Mouse (Mus musculus) liver, embryonic 14.5 days (tissue): ENCODE measurements at regions not wholly inside any gene's neighbourhood (a gene's known extent, or its start where the extent isn't known, plus 50 kb on each side); places are given as distances from the start of the nearest gene placed in this dataset.

Experiments used
- ATAC-seq: fragments of 200-750 bp; cut with Nextera tagmentation; 2 replicates; pipeline ENCODE4 v1.8.0; 2017; ENCODE audit warnings: moderate number of reproducible peaks, mild to moderate bottlenecking, moderate library complexity; ENCODE audit not compliant: insufficient read depth
- DNase-seq, 3 experiments: peaks; one replicate each; pipeline ENCODE4 v3.0.0-alpha.2; 2012 to 2013; ENCODE audit warnings: low read depth in 3 of 3, low spot score in 3 of 3
- H3K27ac ChIP-seq: fragments of 300-500 bp; sonication (generic); 2 replicates; pipeline ENCODE4 v1.5.1; 2014; ENCODE audit warnings: moderate library complexity, mild to moderate bottlenecking, control low read depth, inconsistent platforms
- H3K27me3 ChIP-seq: fragments of 300-500 bp; sonication (generic); 2 replicates; pipeline ENCODE4 v1.6.1; 2014; ENCODE audit warnings: mild to moderate bottlenecking, low read length, moderate library complexity; ENCODE audit not compliant: control insufficient read depth, insufficient read depth
- H3K36me3 ChIP-seq: fragments of 300-500 bp; sonication (generic); replicated peaks from 2 replicates; pipeline ENCODE4 v1.6.1; 2014; ENCODE audit warnings: low read depth; ENCODE audit not compliant: control insufficient read depth, insufficient read depth
- H3K4me1 ChIP-seq, 2 experiments: fragments of 200-500 bp in 1 of 2; fragments of 300-500 bp in 1 of 2; sonication (generic) in 1 of 2; replicated peaks; 2 replicates each; pipeline ENCODE4 v1.6.1; 2012 to 2014; ENCODE audit warnings: antibody characterized with exemption in 1 of 2, inconsistent platforms in 1 of 2, low read length in 1 of 2; ENCODE audit not compliant: control insufficient read depth in 2 of 2, insufficient read depth in 2 of 2
- H3K4me2 ChIP-seq: fragments of 300-500 bp; sonication (generic); 2 replicates; pipeline ENCODE4 v1.6.1; 2014; ENCODE audit warnings: low read depth, mild to moderate bottlenecking, control low read depth, moderate library complexity
- H3K4me3 ChIP-seq, 2 experiments: fragments of 200-500 bp in 1 of 2; fragments of 300-500 bp in 1 of 2; sonication (generic) in 1 of 2; 2 replicates each; pipeline ENCODE4 v1.5.1; 2012 to 2014; ENCODE audit warnings: low read depth in 2 of 2, low read length in 2 of 2, mild to moderate bottlenecking in 2 of 2, control low read depth in 1 of 2, inconsistent platforms in 1 of 2, moderate library complexity in 1 of 2; ENCODE audit not compliant: insufficient read depth in 1 of 2
- H3K9ac ChIP-seq: fragments of 300-500 bp; sonication (generic); replicated peaks from 2 replicates; pipeline ENCODE4 v1.6.1; 2014; ENCODE audit warnings: mild to moderate bottlenecking, control low read depth, moderate library complexity
- H3K9me3 ChIP-seq: fragments of 300-500 bp; sonication (generic); 2 replicates; pipeline ENCODE4 v1.6.1; 2016; ENCODE audit warnings: low read length, mixed read lengths; ENCODE audit not compliant: control insufficient read depth
- CTCF ChIP-seq: IDR thresholded peaks from 2 replicates; pipeline ENCODE4 v1.5.1; 2016; ENCODE audit warnings: antibody characterized with exemption, low read depth, control low read depth
- EP300 ChIP-seq: IDR thresholded peaks from 2 replicates; pipeline ENCODE4 v1.6.1; 2016; ENCODE audit warnings: antibody characterized with exemption, low read depth
- WGBS: fragments of 180-500 bp; shearing (Covaris S2); extraction: QIAGEN DNeasy Blood & Tissue Kit; methylation state at CpG from one replicate; pipeline ENCODE4 v1.1.7; 2014; ENCODE audit not compliant: insufficient replicate concordance; 5-methylcytosine and 5-hydroxymethylcytosine counted together

- TF ChIP-seq EP300 = no peak
- TF ChIP-seq CTCF = no peak
- H3K4me3 ChIP-seq = no peak overlapping the region
- 50% methylated on average over 9 of the region's 9 CpGs for WGBS
- H3K36me3 ChIP-seq = no peaks in the 10 kb centered on the region
- no peak overlapping the region for H3K27ac ChIP-seq
- no peak overlapping the region for H3K9ac ChIP-seq
- ATAC-seq (no peak), DNase-seq (no peak)
- H3K9me3 ChIP-seq = no peaks in the 10 kb centered on the region
- H3K4me1 ChIP-seq = peaks cover 0 to 16% of the 10 kb centered on the region in 2 experiments; a peak in 2 of 4 replicates
- no peak overlapping the region for H3K4me2 ChIP-seq
- no peaks in the 10 kb centered on the region for H3K27me3 ChIP-seq
Measured at GRCm38 (mm10) chr15:67408871-67409559, 908.3 kb upstream of the Lrrc6 start.

- Histone ChIP-seq H3K27me3 (no peaks in the 10 kb centered on the region), H3K36me3 (no peaks in the 10 kb centered on the region), H3K27ac (no peak overlapping the region), H3K4me3 (no peak overlapping the region), H3K4me2 (no peak overlapping the region), H3K9me3 (no peaks in the 10 kb centered on the region), H3K4me1 (peaks cover 0 to 15% of the 10 kb centered on the region in 2 experiments; a peak in 2 of 4 replicates), H3K9ac (no peak overlapping the region)
- ATAC-seq = no peak
- TF ChIP-seq CTCF (no peak), EP300 (no peak)
- 41% methylated on average over 2 of the region's 2 CpGs for WGBS
- no peak for DNase-seq
Measured at GRCm38 (mm10) chr15:67407244-67407643, 906.5 kb upstream of the Lrrc6 start.

GRCm38 (mm10) chr15:67405523-67405922, 904.8 kb upstream of the Lrrc6 start:
- Histone ChIP-seq H3K27me3 (no peaks in the 10 kb centered on the region), H3K4me1 (peaks cover 0 to 15% of the 10 kb centered on the region in 2 experiments; a peak in 2 of 4 replicates), H3K4me2 (no peak overlapping the region), H3K4me3 (no peak overlapping the region), H3K27ac (no peak overlapping the region), H3K36me3 (no peaks in the 10 kb centered on the region), H3K9me3 (no peaks in the 10 kb centered on the region), H3K9ac (no peak overlapping the region)
- 37% methylated on average over 2 of the region's 2 CpGs for WGBS
- no peak for ATAC-seq
- DNase-seq = no peak
- TF ChIP-seq EP300 = no peak
- no peak for TF ChIP-seq CTCF

GRCm38 (mm10) chr15:67405011-67405410, 904.3 kb upstream of the Lrrc6 start:
- Histone ChIP-seq H3K36me3 (no peaks in the 10 kb centered on the region), H3K27ac (no peak overlapping the region), H3K4me3 (no peak overlapping the region), H3K9me3 (no peaks in the 10 kb centered on the region), H3K27me3 (no peaks in the 10 kb centered on the region), H3K9ac (no peak overlapping the region), H3K4me2 (no peak overlapping the region), H3K4me1 (peaks cover 0 to 11% of the 10 kb centered on the region in 2 experiments; a peak in 2 of 4 replicates)
- no peak for DNase-seq
- WGBS = 44% methylated on average over 2 of the region's 2 CpGs
- TF ChIP-seq EP300 (no peak), CTCF (no peak)
- no peak for ATAC-seq

GRCm38 (mm10) chr15:67402310-67402709, 901.6 kb upstream of the Lrrc6 start:
- no peaks in the 10 kb centered on the region for H3K9me3 ChIP-seq
- no peak overlapping the region for H3K4me3 ChIP-seq
- H3K4me1 ChIP-seq = no peaks in the 10 kb centered on the region
- H3K9ac ChIP-seq = no peak overlapping the region
- no peaks in the 10 kb centered on the region for H3K36me3 ChIP-seq
- no peak overlapping the region for H3K4me2 ChIP-seq
- H3K27me3 ChIP-seq = no peaks in the 10 kb centered on the region
- H3K27ac ChIP-seq = no peak overlapping the region
- TF ChIP-seq EP300 (no peak), CTCF (no peak)
- no peak for ATAC-seq
- DNase-seq = no peak
